Mouse (Mus musculus): ENCODE measurements around the gene Sv2c. TPM values are rescaled to one million over a fixed set of nuclear protein-coding genes. Genes with fewer than 3 reads are reported as not detected.

Gene Sv2c
- total and polyA plus RNA-seq, 2 experiments from 2014 or later: 7.9 to 24.3 TPM

GRCm38 (mm10) chr13:95997294-95997693 lies 135.1 kb downstream of the Sv2c start:
- H3K4me1 ChIP-seq (ENCODE audit: insufficient read depth, low read length): no peaks in the 10 kb centered on the region
- H3K36me3 ChIP-seq (ENCODE audit: insufficient read depth, low read length): no peaks in the 10 kb centered on the region
- peak; percentile 42 for TF ChIP-seq CTCF (IDR thresholded peaks at IDR 0.05)
- 61% methylated on average over 2 of the region's 2 CpGs for WGBS
- H3K4me3 ChIP-seq (ENCODE audit: low read depth, low read length): no peak overlapping the region
- H3K27me3 ChIP-seq (ENCODE audit: insufficient read depth, low read length): no peaks in the 10 kb centered on the region
- no peak overlapping the region for H3K4me2 ChIP-seq (ENCODE audit: low read depth, low read length, poor library complexity, severe bottlenecking)
- H3K27ac ChIP-seq (ENCODE audit: low read depth, low read length): no peak overlapping the region
- DNase-seq (ENCODE audit: low spot score) (no peak), ATAC-seq (ENCODE audit: low FRiP score) (no peak)
- H3K9me3 ChIP-seq (ENCODE audit: low read length): no peaks in the 10 kb centered on the region
- H3K9ac ChIP-seq (replicated peaks; ENCODE audit: low read length, poor library complexity, severe bottlenecking): no peak overlapping the region

- Histone ChIP-seq H3K36me3 (ENCODE audit: insufficient read depth, low read length) (no peaks in the 10 kb centered on the region), H3K27me3 (ENCODE audit: insufficient read depth, low read length) (no peaks in the 10 kb centered on the region), H3K27ac (ENCODE audit: low read depth, low read length) (no peak overlapping the region), H3K4me2 (ENCODE audit: low read depth, low read length, poor library complexity, severe bottlenecking) (no peak overlapping the region), H3K4me1 (ENCODE audit: insufficient read depth, low read length) (no peaks in the 10 kb centered on the region), H3K4me3 (ENCODE audit: low read depth, low read length) (no peak overlapping the region), H3K9me3 (ENCODE audit: low read length) (no peaks in the 10 kb centered on the region), H3K9ac (replicated peaks; ENCODE audit: low read length, poor library complexity, severe bottlenecking) (no peak overlapping the region)
- 60% methylated on average over 27 of the region's 27 CpGs for WGBS
- no peak for TF ChIP-seq CTCF (IDR thresholded peaks at IDR 0.05)
- peak; percentile 47; the same call in 1 of the 2 replicates for ATAC-seq (ENCODE audit: low FRiP score)
- peak; percentile 78 for DNase-seq (ENCODE audit: low spot score)
These were observed 137.4 kb downstream of the Sv2c start for GRCm38 (mm10) chr13:95994705-95995703.

GRCm38 (mm10) chr13:95988181-95988580 lies 144.2 kb downstream of the Sv2c start:
- Histone ChIP-seq H3K27ac (ENCODE audit: low read depth, low read length) (no peak overlapping the region), H3K36me3 (ENCODE audit: insufficient read depth, low read length) (no peaks in the 10 kb centered on the region), H3K4me2 (ENCODE audit: low read depth, low read length, poor library complexity, severe bottlenecking) (no peak overlapping the region), H3K9me3 (ENCODE audit: low read length) (no peaks in the 10 kb centered on the region), H3K4me1 (ENCODE audit: insufficient read depth, low read length) (no peaks in the 10 kb centered on the region), H3K9ac (replicated peaks; ENCODE audit: low read length, poor library complexity, severe bottlenecking) (no peak overlapping the region), H3K4me3 (ENCODE audit: low read depth, low read length) (no peak overlapping the region), H3K27me3 (ENCODE audit: insufficient read depth, low read length) (no peaks in the 10 kb centered on the region)
- no peak for ATAC-seq (ENCODE audit: low FRiP score)
- 89% methylated on average over 9 of the region's 9 CpGs for WGBS
- no peak for DNase-seq (ENCODE audit: low spot score)
- TF ChIP-seq CTCF (IDR thresholded peaks at IDR 0.05): no peak

- Histone ChIP-seq H3K36me3 (ENCODE audit: insufficient read depth, low read length) (no peaks in the 10 kb centered on the region), H3K4me3 (ENCODE audit: low read depth, low read length) (no peak overlapping the region), H3K9ac (replicated peaks; ENCODE audit: low read length, poor library complexity, severe bottlenecking) (no peak overlapping the region), H3K27ac (ENCODE audit: low read depth, low read length) (no peak overlapping the region), H3K9me3 (ENCODE audit: low read length) (no peaks in the 10 kb centered on the region), H3K4me1 (ENCODE audit: insufficient read depth, low read length) (no peaks in the 10 kb centered on the region), H3K27me3 (ENCODE audit: insufficient read depth, low read length) (no peaks in the 10 kb centered on the region), H3K4me2 (ENCODE audit: low read depth, low read length, poor library complexity, severe bottlenecking) (no peak overlapping the region)
- 81% methylated on average over 5 of the region's 5 CpGs for WGBS
- no peak for ATAC-seq (ENCODE audit: low FRiP score)
- DNase-seq (ENCODE audit: low spot score): no peak
- no peak for TF ChIP-seq CTCF (IDR thresholded peaks at IDR 0.05)
These were observed 145.2 kb downstream of the Sv2c start for GRCm38 (mm10) chr13:95987147-95987546.

GRCm38 (mm10) chr13:95986375-95986774 lies 146.0 kb downstream of the Sv2c start:
- H3K27me3 ChIP-seq (ENCODE audit: insufficient read depth, low read length): no peaks in the 10 kb centered on the region
- H3K4me1 ChIP-seq (ENCODE audit: insufficient read depth, low read length): no peaks in the 10 kb centered on the region
- no peaks in the 10 kb centered on the region for H3K9me3 ChIP-seq (ENCODE audit: low read length)
- H3K4me2 ChIP-seq (ENCODE audit: low read depth, low read length, poor library complexity, severe bottlenecking): no peak overlapping the region
- H3K27ac ChIP-seq (ENCODE audit: low read depth, low read length): no peak overlapping the region
- H3K36me3 ChIP-seq (ENCODE audit: insufficient read depth, low read length): no peaks in the 10 kb centered on the region
- H3K4me3 ChIP-seq (ENCODE audit: low read depth, low read length): no peak overlapping the region
- TF ChIP-seq CTCF (IDR thresholded peaks at IDR 0.05): peak; percentile 80
- no peak for ATAC-seq (ENCODE audit: low FRiP score)
- no peak overlapping the region for H3K9ac ChIP-seq (replicated peaks; ENCODE audit: low read length, poor library complexity, severe bottlenecking)
- peak; percentile 60 for DNase-seq (ENCODE audit: low spot score)
- WGBS: 74% methylated on average over 13 of the region's 13 CpGs

- H3K9ac ChIP-seq (replicated peaks; ENCODE audit: low read length, poor library complexity, severe bottlenecking): no peak overlapping the region
- ATAC-seq (ENCODE audit: low FRiP score): no peak
- 83% methylated on average over 10 of the region's 10 CpGs for WGBS
- H3K27ac ChIP-seq (ENCODE audit: low read depth, low read length): no peak overlapping the region
- no peak overlapping the region for H3K4me2 ChIP-seq (ENCODE audit: low read depth, low read length, poor library complexity, severe bottlenecking)
- no peaks in the 10 kb centered on the region for H3K4me1 ChIP-seq (ENCODE audit: insufficient read depth, low read length)
- no peaks in the 10 kb centered on the region for H3K36me3 ChIP-seq (ENCODE audit: insufficient read depth, low read length)
- H3K9me3 ChIP-seq (ENCODE audit: low read length): no peaks in the 10 kb centered on the region
- no peak for DNase-seq (ENCODE audit: low spot score)
- H3K4me3 ChIP-seq (ENCODE audit: low read depth, low read length): no peak overlapping the region
- H3K27me3 ChIP-seq (ENCODE audit: insufficient read depth, low read length): no peaks in the 10 kb centered on the region
- TF ChIP-seq CTCF (IDR thresholded peaks at IDR 0.05): no peak
These were observed 157.2 kb downstream of the Sv2c start for GRCm38 (mm10) chr13:95975225-95975624.
